Mouse (Mus musculus) midbrain, embryonic 16.5 days (tissue): ENCODE results near the gene Fgfr2. TPM values are rescaled to one million over a fixed set of nuclear protein-coding genes. Genes with fewer than 3 reads are reported as not detected.

ENCODE experiments used
- ATAC-seq: fragments of 200-750 bp; cut with Nextera tagmentation; 2 replicates; pipeline ENCODE4 v1.8.0; 2017; ENCODE audit warnings: moderate TSS enrichment
- H3K27ac ChIP-seq: fragments of 300-500 bp; sonication (generic); 2 replicates; pipeline ENCODE4 v1.5.1; 2014; ENCODE audit warnings: mild to moderate bottlenecking, low read length, mixed read lengths
- H3K27me3 ChIP-seq: fragments of 300-500 bp; sonication (generic); 2 replicates; pipeline ENCODE4 v1.6.1; 2014; ENCODE audit warnings: low read depth, low read length, mixed read lengths; ENCODE audit not compliant: control insufficient read depth, insufficient read depth
- H3K36me3 ChIP-seq: fragments of 300-500 bp; sonication (generic); 2 replicates; pipeline ENCODE4 v1.6.1; 2014; ENCODE audit warnings: mild to moderate bottlenecking, low read length, moderate library complexity, mixed read lengths; ENCODE audit not compliant: control insufficient read depth, insufficient read depth
- H3K4me1 ChIP-seq: fragments of 300-500 bp; sonication (generic); 2 replicates; pipeline ENCODE4 v1.6.1; 2014; ENCODE audit warnings: mild to moderate bottlenecking, low read length, mixed read lengths; ENCODE audit not compliant: control insufficient read depth, insufficient read depth
- H3K4me2 ChIP-seq: fragments of 300-500 bp; sonication (generic); 2 replicates; pipeline ENCODE4 v1.6.1; 2014; ENCODE audit warnings: mild to moderate bottlenecking, low read length, mixed read lengths
- H3K4me3 ChIP-seq: fragments of 300-500 bp; sonication (generic); 2 replicates; pipeline ENCODE4 v1.5.1; 2014; ENCODE audit warnings: low read depth, mild to moderate bottlenecking, low read length, moderate library complexity, mixed read lengths
- H3K9ac ChIP-seq: fragments of 300-500 bp; sonication (generic); 2 replicates; pipeline ENCODE4 v1.6.1; 2014; ENCODE audit warnings: low read depth, low read length, mixed read lengths
- H3K9me3 ChIP-seq: fragments of 300-500 bp; sonication (generic); replicated peaks from 2 replicates; pipeline ENCODE4 v1.6.1; 2014; ENCODE audit warnings: mild to moderate bottlenecking, low read length, mixed read lengths; ENCODE audit not compliant: control insufficient read depth, poor library complexity, severe bottlenecking
- WGBS: fragments of 180-500 bp; shearing (Covaris S2); extraction: QIAGEN DNeasy Blood & Tissue Kit; methylation state at CpG from one replicate; pipeline ENCODE4 v1.1.7; 2014; 5-methylcytosine and 5-hydroxymethylcytosine counted together
- polyA plus RNA-seq: library from polyadenylated mRNA; unstranded; fragments of >200 nt; fragmentation: Nextera tagmentation; extraction: Ambion mirVana; gene quantifications from 2 replicates; pipeline ENCODE4 v1.2.1, GENCODE M21; 2015

Gene Fgfr2
- polyA plus RNA-seq, 1 experiment from 2014 or later = 23.8 TPM

- 83% methylated on average over 3 of the region's 3 CpGs for WGBS
- H3K9me3 ChIP-seq = no peaks in the 10 kb centered on the region; the same call in 1 of the 2 replicates
- no peaks in the 10 kb centered on the region for H3K27me3 ChIP-seq
- H3K4me3 ChIP-seq = no peak overlapping the region
- no peaks in the 10 kb centered on the region for H3K36me3 ChIP-seq
- no peak overlapping the region for H3K27ac ChIP-seq
- no peak overlapping the region for H3K4me2 ChIP-seq
- ATAC-seq = no peak
- H3K9ac ChIP-seq = no peak overlapping the region
- H3K4me1 ChIP-seq = no peaks in the 10 kb centered on the region
Measured at GRCm38 (mm10) chr7:131937611-131938010, 1185.5 kb downstream of the Fgfr2 start.

GRCm38 (mm10) chr7:131927288-131928050, 1195.7 kb downstream of the Fgfr2 start:
- WGBS = 28% methylated on average over 9 of the region's 9 CpGs
- Histone ChIP-seq H3K4me3 (no peak overlapping the region), H3K4me2 (no peak overlapping the region), H3K27me3 (no peaks in the 10 kb centered on the region), H3K9ac (0 out of 2 replicates have a peak overlapping the region, but pooled peaks have one; percentile 34), H3K36me3 (no peaks in the 10 kb centered on the region), H3K4me1 (peaks cover 10% of the 10 kb centered on the region; the same call in 1 of the 2 replicates), H3K27ac (no peak overlapping the region), H3K9me3 (no peaks in the 10 kb centered on the region)
- no peak for ATAC-seq

GRCm38 (mm10) chr7:131917384-131917783, 1205.8 kb downstream of the Fgfr2 start:
- Histone ChIP-seq H3K9ac (no peak overlapping the region), H3K4me3 (no peak overlapping the region), H3K4me2 (no peak overlapping the region), H3K9me3 (no peaks in the 10 kb centered on the region), H3K27me3 (no peaks in the 10 kb centered on the region), H3K27ac (no peak overlapping the region), H3K36me3 (no peaks in the 10 kb centered on the region), H3K4me1 (no peaks in the 10 kb centered on the region)
- WGBS = 61% methylated on average over 7 of the region's 7 CpGs
- no peak for ATAC-seq

GRCm38 (mm10) chr7:131909611-131910010, 1213.5 kb downstream of the Fgfr2 start:
- no peaks in the 10 kb centered on the region; the same call in 1 of the 2 replicates for H3K4me1 ChIP-seq
- ATAC-seq = no peak
- H3K9me3 ChIP-seq = no peaks in the 10 kb centered on the region
- H3K27me3 ChIP-seq = no peaks in the 10 kb centered on the region
- no peaks in the 10 kb centered on the region for H3K36me3 ChIP-seq
- H3K4me3 ChIP-seq = no peak overlapping the region
- no peak overlapping the region for H3K4me2 ChIP-seq
- 60% methylated on average over 4 of the region's 4 CpGs for WGBS
- H3K27ac ChIP-seq = no peak overlapping the region
- H3K9ac ChIP-seq = no peak overlapping the region

- Histone ChIP-seq H3K36me3 (no peaks in the 10 kb centered on the region), H3K4me2 (no peak overlapping the region), H3K4me3 (no peak overlapping the region), H3K4me1 (no peaks in the 10 kb centered on the region; the same call in 1 of the 2 replicates), H3K27me3 (no peaks in the 10 kb centered on the region), H3K27ac (no peak overlapping the region), H3K9me3 (no peaks in the 10 kb centered on the region), H3K9ac (no peak overlapping the region)
- no peak for ATAC-seq
- WGBS = 88% methylated on average over 10 of the region's 10 CpGs
Measured at GRCm38 (mm10) chr7:131906499-131907190, 1216.5 kb downstream of the Fgfr2 start.

GRCm38 (mm10) chr7:131899356-131899755, 1223.8 kb downstream of the Fgfr2 start:
- H3K9ac ChIP-seq = no peak overlapping the region
- H3K36me3 ChIP-seq = no peaks in the 10 kb centered on the region
- H3K4me2 ChIP-seq = no peak overlapping the region
- H3K4me3 ChIP-seq = no peak overlapping the region
- H3K9me3 ChIP-seq = peaks cover 8% of the 10 kb centered on the region; the same call in 1 of the 2 replicates
- H3K27ac ChIP-seq = no peak overlapping the region
- H3K27me3 ChIP-seq = no peaks in the 10 kb centered on the region
- peaks cover 3% of the 10 kb centered on the region; the same call in 1 of the 2 replicates for H3K4me1 ChIP-seq
- ATAC-seq = no peak
- 0% methylated on average over 2 of the region's 2 CpGs for WGBS

GRCm38 (mm10) chr7:131897282-131897681, 1225.9 kb downstream of the Fgfr2 start:
- Histone ChIP-seq H3K9me3 (peaks cover 8% of the 10 kb centered on the region; the same call in 1 of the 2 replicates), H3K27me3 (no peaks in the 10 kb centered on the region), H3K4me3 (no peak overlapping the region), H3K9ac (no peak overlapping the region), H3K27ac (no peak overlapping the region), H3K4me1 (peaks cover 3% of the 10 kb centered on the region; the same call in 1 of the 2 replicates), H3K36me3 (no peaks in the 10 kb centered on the region), H3K4me2 (no peak overlapping the region)
- 24% methylated on average over 4 of the region's 4 CpGs for WGBS
- no peak for ATAC-seq

GRCm38 (mm10) chr7:131882824-131883223, 1240.3 kb downstream of the Fgfr2 start:
- H3K27me3 ChIP-seq = peaks cover 12% of the 10 kb centered on the region
- H3K9me3 ChIP-seq = no peaks in the 10 kb centered on the region
- no peaks in the 10 kb centered on the region for H3K4me1 ChIP-seq
- H3K4me3 ChIP-seq = no peak overlapping the region
- H3K9ac ChIP-seq = no peak overlapping the region
- H3K27ac ChIP-seq = no peak overlapping the region
- no peak overlapping the region for H3K4me2 ChIP-seq
- 67% methylated on average over 6 of the region's 6 CpGs for WGBS
- no peak for ATAC-seq
- no peaks in the 10 kb centered on the region for H3K36me3 ChIP-seq
